Mouse (Mus musculus): ENCODE results near the gene Ube2h.

The Ube2h gene

DNA sequence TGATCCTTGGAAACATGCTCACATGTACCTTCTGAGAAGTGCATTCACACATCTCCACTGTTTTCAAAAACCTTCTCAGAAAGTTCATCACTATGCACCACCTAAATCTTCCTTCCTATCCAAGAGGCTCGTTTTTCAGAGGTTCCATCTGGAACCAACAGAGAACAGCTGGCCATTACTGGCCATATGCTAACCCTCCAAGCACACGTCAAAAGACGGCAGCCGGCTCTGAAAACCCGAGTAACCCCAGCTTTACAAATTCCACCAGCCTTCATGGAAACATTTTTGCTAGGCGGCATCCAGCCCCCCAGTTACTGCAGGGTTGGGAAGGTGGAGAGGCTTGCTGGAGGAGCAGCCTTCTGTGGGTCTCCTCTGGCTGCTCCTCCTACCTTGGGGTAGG is 122.3 kb downstream of the Ube2h start:
- peak in 1 of 2 experiments; percentile 17 for DNase-seq

DNA sequence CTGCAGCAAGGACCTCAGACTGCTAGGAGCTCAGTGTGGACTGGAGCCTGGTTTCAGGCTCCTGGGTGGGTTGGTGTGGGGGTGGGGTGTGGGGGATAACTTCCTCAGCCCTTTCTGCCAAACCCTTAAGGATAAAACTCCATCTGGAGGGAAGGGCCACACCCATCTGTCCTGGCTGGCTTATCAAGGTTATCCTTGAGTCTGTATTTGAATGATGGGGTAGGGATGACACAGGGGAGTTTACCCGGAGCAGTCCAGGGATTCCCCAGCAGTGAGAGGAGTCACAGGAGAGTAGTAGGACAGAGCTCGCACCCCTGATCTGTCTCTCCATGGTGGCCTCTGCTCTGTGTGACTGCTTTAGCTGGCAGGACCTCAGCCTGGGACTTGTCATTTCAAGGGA is 124.0 kb downstream of the Ube2h start:
- no peak for DNase-seq

DNA sequence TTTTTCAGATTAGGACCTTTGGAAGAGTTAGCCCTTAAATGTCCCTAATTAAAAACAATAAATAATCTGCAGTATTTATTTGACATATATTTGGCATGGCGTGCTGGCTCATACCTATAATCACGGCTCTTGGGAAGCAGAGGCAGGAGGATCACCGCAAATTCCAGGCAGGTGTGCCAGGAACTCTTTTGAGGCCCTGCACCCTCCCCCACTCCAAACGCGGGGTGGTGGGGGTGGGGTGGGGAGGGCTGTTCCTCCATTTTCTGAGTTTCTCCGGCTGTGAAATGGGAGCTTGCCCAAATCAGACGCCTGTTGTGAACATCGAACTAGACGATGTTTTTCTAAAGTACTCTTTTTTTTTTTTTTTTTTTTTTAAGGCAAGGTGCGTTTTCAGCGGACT is 125.3 kb downstream of the Ube2h start:
- no peak for DNase-seq

DNA sequence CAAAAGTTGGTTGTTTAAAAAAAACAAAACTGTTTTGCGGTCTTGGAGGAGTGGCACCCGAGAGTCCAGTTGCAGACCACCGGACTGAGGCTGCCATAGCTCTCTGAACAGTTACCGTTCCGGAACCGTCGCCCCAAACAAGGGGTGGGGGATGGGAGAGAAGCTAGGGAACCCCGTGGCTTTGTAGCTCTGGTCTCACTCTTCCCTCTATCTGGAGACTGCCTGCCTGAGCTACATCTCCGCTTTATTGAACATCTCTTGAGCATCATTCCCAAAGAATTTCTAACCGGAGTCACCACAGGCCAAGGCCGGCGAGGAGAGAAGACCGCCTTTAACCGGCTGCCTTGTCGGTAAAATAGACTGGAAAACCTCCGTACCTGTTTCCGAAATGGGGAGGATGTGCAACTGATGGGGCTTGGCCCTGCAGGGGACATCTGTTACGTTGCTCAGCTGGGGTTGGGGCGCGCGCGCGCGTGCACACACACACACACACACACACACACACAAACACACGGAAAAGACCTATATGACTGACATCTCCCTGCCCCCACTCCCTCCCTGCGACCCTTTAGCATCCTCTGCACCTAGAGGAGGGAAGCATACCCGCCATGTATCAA is 126.2 kb downstream of the Ube2h start:
- peak in 1 of 2 experiments; percentile 43 for DNase-seq

DNA sequence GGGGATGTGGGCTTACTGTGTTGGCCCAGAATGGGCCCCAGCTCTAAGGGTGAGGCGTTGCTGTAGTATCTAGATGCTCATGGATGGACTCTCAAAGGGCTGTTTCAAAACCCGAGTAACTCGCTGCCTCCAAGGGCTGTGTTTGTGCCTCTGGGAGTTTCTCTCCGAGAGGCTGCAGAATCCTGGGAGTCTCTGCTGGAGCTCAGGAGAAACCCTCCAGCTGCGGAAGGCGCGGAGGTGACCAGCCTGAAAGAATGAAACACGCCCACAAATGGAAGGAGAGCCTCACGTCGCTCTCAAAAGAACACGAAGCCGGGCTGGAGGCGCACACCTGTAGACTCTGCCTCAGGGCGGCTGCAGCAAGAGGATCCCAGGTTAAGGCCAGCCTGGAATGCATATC is 127.0 kb downstream of the Ube2h start:
- DNase-seq = peak in 1 of 2 experiments; percentile 20

DNA sequence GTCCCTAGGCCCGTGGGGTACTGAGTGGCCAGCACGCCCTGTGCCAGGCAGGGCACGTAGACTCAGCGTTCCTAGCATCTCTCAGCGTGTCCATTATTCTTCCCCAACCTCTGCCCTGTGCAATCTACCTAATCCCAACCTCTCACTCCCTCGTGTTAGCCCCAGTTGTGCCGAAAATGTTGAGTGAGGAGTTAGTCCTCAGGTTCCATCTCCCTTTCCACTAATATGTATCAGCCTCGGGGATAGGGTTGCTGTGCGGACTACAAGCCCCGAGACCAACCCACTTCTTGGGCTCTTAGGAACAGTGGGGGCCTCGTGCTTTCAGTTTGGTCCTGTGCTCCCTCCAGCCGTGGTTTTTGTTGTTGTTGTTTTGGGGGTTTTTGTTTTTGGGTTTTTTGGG is 127.8 kb downstream of the Ube2h start:
- DNase-seq = peak in 1 of 2 experiments; percentile 21

DNA sequence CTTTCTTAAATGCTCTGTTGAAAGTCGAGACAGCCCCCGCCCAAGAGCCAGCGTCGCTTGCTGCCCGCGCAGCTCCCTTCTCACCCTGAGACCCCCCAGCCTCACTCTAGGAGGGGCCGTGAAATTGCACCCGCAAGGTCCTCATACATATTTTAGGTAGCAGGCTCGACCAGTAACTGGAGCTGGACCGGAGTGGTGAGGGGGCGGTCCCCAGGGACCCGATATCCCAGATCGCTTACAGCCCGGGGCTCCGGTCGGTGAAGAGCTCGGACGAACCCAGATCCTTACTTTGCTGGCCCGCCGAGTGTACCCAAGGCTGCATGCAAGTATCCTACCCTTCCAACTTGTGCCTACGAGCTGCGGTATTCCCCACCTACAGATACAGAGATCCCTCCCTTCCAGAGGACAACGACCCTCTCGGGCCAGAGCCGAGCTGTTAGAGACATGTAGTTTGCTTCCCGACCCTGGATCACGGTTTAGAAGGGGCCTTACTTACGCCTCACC is 128.4 kb downstream of the Ube2h start:
- no peak for DNase-seq

DNA sequence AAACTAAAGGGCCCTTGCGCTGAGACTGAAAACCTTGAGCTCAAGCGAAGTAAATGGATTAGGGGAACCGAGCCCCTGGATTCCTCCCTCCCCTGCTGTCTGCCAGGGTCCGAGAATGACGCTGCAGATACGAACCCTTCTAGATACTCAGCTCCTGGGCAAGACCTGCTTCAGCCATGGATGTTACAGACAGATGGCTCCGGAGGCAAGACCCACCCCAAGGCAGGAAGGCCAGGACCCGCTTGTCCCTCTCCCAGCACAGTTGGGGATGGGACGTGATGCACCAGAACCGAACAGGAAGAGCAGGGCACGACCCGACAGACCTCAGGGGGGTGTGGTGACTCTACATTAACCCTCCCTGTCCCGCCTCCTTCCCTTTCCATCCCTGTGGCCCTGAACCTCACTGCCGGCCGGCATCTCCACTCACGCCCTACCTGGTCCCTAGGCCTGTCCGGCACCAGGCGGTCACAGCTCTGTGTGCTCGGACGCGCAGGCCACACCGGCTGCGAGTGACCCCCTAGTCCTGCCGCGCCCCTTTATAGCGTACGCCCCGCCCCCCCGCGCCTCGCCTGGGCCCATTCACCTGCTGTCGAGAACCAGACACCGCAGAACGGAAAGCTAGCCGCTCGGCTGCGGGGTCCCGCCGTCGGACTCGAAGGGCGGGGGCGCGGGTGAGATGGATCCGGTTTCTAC is 129.0 kb downstream of the Ube2h start:
- DNase-seq = peak in 1 of 2 experiments; percentile 43

DNA sequence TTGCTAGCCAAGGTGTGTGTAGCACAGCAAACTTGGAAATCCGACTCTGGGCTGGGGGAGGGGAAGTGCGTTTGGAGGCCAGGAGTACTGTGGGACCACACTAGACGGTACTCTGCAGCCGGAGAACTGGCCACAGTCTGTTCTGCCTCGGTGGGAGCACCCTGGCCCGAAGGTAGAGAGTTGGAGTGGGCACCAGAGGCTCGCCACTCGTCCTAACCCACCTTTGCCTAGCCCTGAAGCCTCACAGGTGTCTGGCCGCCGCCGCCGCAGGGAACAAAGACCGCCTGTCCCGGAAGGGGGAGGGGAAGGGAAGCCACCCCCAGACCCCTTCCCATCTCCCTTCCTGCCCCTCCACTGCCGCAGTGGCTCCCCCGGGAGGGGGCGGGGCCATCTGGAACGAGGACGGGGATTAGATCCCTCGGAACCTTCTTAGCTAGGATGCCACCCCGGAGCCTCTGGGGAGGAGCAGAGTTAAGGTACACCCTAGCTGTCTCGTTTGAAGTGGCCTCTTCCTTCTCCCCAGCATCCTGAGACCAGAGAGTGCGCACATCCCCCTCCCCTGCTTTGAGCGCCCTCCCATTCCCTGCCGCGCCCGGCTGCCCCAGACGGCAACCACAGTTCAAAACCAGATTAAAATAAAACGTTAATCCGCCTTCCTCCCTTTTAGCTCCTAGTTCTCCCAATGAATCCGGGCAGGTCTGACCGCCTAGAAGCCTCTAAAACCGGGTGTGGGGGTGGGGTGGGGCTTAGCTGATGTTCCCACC is 129.7 kb downstream of the Ube2h start:
- peak in 1 of 2 experiments; percentile 36 for DNase-seq

DNA sequence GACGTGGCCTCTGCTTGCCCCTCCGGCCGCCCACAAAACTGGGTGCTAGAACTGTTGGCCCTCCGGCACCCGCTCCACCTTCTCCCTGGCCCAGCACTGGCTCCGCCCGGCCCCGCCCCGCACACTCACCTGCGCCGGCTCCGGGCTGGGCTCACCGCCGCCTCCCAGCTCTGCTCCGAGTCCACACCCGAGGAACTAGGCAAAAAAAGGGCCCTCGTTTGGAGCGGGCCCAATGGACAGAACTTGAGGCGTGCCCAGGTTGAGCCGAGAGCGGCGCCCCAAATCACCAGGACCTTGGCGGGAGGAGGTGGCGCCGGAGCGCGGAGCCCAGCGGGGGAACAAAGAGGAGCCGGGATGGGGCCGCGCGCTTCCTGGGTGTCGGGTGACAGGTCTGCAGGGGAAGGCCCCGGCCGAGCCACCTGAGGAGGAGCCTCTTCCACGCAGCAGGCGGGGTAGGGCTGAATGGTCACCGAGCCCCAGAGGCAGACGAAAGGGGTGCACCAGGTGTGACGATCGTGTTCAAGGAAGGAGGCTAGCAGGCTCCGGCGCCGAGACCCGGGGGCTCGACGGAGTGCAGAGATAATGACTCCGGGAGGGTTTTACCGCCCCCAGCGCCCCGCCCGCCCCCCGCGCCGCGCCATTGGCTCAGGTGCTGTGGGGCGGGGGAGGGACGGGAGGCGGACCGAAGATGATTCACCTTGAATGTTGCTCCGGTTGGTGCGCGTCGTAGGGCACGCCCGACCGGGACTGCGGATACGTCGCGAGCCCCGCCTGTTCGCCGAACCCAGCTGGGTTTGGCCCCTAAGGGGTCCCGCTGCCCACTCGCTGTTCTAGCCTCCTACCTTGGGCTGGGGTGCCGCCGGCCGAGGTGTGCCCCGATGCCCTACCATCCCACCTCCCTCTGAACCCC is 130.5 kb downstream of the Ube2h start:
- DNase-seq = no peak

DNA sequence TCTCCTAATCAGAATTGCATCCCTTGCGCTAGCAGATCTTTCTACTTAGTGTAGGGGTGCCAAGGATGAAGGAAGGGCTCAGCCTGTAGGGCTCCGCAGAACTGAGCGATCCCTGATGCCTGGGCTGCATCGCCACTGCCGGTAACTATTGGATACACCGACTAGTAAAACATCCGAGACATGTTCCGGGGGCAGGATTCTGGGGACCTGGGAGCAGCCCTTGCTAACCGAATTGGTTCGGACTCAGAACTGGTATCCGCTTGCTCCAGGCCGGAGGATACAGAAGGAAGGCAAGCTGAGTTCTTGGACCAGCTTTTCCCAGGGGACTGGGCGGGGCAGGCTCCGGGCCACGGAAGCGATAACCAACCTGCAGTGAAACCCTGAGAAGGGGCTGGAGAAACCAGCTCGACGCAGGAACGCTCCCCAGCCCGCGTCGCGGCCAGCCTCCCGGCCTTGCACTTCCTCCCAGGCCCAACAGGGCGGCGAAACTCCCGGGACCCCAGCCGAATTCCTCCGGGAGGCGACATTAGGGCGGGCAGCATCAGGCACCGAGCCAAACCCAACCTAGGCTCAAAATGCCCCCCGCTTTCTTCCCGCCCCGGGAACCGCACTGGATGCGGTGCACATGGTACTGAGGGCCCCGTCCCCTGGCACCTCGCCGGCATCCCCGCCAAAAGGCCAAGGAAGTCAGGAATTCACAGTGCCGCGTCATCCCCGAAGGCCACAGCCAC is 131.4 kb downstream of the Ube2h start:
- DNase-seq = peak; percentile 56 to 62

DNA sequence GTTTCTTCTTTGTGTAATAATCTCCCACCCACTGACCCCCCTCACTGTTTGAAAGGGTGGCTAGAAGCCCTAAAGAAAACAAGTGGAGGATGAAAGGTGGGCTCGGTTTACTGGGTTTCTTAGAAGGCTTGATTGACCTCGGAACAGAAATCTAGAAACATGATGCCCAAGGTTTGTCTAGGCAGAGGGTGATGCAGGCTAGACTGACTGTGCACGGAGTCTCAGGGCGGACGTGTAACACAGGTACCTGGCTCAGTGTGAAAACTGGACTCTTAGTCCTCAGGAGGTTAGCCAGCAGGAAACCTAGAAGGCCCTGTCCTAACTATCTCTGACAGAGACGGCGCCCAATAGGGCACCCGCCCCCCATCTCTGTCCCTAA is 131.9 kb downstream of the Ube2h start:
- no peak for DNase-seq

DNA sequence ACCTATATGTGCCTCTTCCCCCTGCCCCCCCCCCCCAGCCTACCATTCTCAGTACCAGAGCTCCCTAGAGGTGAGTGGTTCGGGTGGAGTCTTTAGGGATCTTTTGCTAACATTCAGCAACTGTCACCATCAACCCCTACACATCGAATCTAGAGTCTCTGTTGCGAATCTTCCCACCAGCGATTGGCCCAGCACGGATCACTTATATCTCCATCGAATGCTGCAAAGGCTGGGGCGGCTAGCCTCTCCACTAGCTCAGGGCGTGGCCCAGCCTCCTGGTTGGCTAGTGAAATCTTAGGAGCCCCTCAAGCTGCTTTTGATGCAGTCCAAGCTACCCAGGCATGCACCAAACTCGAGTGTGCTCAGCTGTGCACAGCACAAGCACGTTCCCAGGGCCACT is 132.4 kb downstream of the Ube2h start:
- DNase-seq = no peak

DNA sequence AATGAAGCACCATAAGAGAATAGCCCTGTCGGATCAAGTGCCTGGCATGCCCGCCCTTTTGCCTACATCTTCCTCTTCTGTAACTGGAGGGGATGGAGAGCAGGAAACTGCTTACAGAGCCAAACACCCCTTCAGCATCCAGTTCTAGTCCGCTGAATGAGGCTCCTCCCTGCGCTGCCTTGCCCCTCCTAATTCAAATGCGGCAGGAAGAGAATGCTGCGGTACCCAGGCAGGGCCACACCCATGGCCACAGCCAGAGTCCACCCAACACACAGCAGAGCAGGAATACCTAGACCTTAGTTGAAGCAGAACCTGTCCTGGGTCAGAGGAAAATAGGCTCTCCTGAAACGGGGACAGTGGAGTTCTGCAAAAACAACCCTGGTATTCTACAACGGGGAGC is 133.1 kb downstream of the Ube2h start:
- no peak for DNase-seq

DNA sequence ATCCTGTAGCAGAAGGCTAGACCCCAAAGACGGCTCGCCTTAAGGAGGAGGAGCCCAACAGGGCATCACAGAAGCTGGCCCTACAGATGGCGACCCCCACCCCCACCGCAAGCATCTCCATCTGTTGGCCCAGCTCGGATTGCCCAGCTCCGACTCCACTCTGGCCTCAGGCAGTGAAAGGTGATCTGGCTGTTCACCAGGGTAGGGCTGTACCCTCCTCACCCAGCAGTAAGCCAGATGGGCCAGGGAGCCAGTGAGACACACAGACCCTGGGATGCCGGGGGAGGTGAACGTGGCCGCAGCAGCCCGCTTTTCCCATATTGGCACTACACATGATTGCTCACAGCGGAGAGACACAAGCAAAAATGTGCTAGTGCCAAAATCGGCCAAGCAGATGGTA is 135.2 kb downstream of the Ube2h start:
- DNase-seq = peak; percentile 86 to 91

DNA sequence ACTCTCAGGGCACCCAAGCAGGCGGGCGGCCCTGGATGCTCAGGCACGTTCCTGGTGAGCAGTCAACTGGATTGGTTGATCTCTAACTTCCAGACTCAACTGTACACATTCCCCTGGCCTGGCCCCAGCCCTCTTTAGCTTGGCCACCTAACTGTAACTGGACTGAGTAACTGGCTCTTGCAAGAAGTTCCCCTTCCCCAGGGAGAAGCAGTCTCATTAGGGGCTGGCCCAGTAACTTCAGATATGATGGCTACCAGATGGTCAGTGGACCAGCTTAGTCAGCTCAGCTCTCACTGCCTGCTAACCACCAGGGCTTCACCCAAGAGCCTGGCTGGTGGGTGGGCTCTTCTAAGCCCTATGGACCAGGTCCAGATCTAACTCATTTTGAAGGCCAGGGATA is 136.1 kb downstream of the Ube2h start:
- peak; percentile 54 to 61 for DNase-seq

DNA sequence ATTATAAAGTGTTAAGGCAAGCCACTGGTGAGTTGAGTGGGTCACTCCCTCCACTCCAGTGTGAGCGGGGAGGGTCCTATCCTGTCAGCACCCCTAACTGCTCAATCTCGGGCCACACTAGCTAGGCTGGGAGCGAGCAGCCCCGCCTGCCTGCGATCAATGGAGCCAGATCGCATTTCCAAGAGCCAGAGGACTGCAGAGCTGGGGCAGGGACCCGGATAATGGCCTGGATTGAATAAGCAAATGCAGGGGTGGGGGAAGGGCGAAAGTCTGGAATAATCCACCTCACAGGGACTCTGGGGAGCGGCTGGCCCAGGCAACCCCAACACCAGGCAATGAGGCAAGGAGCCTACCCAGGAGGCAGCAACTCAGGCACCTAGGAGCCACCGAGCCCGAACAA is 137.1 kb downstream of the Ube2h start:
- DNase-seq = peak; percentile 54 to 57

DNA sequence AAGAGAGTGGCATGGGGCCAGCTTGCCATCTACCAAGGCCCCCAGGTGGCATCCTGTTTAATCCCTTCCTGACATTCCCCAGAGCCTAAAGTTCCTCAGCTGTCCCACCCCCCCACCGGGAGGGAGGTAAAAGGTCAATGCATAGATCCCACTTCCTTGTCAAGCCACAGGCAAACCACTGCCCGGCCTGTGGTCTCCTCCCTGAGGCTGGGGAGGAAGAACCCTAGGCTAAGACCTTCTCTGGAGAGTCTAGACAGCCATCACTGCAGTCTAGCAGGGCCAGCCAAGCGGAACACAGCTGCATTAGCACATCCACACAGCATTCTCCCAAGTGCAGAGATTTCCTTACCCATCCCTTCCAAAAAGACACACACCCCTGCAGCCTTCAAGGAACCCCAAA is 138.0 kb downstream of the Ube2h start:
- no peak for DNase-seq

DNA sequence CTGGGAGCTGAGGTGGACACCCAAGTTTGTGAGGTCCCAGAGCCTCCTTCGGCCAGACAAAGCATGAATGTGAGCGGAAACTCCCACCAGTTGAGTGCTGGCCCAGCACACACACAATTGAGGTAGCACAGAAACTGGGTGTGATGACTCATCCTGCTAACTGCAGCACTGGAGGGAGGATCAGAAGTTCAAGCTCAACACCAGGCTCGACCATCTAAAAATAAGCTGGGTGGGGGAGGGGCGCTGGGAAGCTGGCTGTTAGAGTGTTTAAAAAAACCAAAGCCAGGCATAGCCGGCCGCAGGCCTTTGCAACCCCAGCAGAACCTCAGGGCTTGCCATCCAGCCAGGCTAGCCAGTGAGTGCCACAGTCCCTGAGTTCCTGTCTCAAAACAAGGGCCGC is 142.2 kb downstream of the Ube2h start:
- DNase-seq = no peak

DNA sequence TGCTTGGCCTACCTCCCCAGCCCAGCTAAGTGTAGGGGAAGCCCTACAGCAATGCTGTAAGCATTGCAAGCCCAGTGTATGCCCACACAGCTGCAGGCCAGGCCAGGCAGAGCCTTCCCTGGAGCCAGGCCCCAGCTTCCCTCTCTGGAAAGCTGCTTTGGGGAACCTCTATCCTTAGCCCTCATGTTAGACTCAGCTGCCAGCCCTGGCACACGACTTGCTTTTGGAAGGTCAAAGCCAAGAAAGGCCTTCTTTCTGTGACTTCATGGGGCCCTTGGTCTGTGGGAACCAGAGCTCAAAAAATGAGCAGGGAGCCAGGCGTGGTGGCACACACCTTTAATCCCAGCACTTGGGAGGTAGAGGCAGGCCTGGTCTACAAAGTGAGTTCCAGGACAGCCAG is 142.7 kb downstream of the Ube2h start:
- peak in 1 of 2 experiments; percentile 35 for DNase-seq
